Mouse (Mus musculus) hindbrain, embryonic 10.5 days (tissue): Measurements from ENCODE around the gene Epb42. TPM values are rescaled to one million over a fixed set of nuclear protein-coding genes. Genes with fewer than 3 reads are reported as not detected.
"Not testable (repeated sequence)": the region's sequence is repeated elsewhere in the genome, so short reads cannot be mapped to it uniquely, and the experiment has no call there.

Experiments used
- DNase-seq: peaks from one replicate; pipeline ENCODE4 v3.0.0-alpha.2; 2017; ENCODE audit warnings: low spot score
- H3K27ac ChIP-seq: fragments of 300-500 bp; sonication (generic); 2 replicates; pipeline ENCODE4 v1.5.1; 2016; ENCODE audit warnings: mild to moderate bottlenecking, moderate library complexity
- H3K27me3 ChIP-seq: fragments of 300-500 bp; sonication (generic); 2 replicates; pipeline ENCODE4 v1.6.1; 2016; ENCODE audit warnings: mild to moderate bottlenecking; ENCODE audit not compliant: poor library complexity, insufficient read depth, severe bottlenecking
- H3K36me3 ChIP-seq: fragments of 300-500 bp; sonication (generic); 2 replicates; pipeline ENCODE4 v1.6.1; 2016; ENCODE audit warnings: mild to moderate bottlenecking, moderate library complexity
- H3K4me1 ChIP-seq: fragments of 300-500 bp; sonication (generic); replicated peaks from 2 replicates; pipeline ENCODE4 v1.6.1; 2016; ENCODE audit warnings: mild to moderate bottlenecking
- H3K4me3 ChIP-seq: fragments of 300-500 bp; sonication (generic); 2 replicates; pipeline ENCODE4 v1.5.1; 2016; ENCODE audit warnings: mild to moderate bottlenecking, moderate library complexity
- H3K9me3 ChIP-seq: fragments of 300-500 bp; sonication (generic); 2 replicates; pipeline ENCODE4 v1.6.1; 2016; ENCODE audit warnings: mild to moderate bottlenecking, moderate library complexity
- WGBS: fragments of 180-500 bp; shearing (Covaris S2); methylation state at CpG from one replicate; pipeline ENCODE4 v1.1.7; 2016; 5-methylcytosine and 5-hydroxymethylcytosine counted together
- polyA plus RNA-seq: library from polyadenylated mRNA; unstranded; fragments of >200 nt; fragmentation: Nextera tagmentation; extraction: Ambion mirVana; gene quantifications from 2 replicates; pipeline ENCODE4 v1.2.1, GENCODE M21; 2016

Gene Epb42
- polyA plus RNA-seq, 1 experiment from 2014 or later = 7.0 TPM

DNA sequence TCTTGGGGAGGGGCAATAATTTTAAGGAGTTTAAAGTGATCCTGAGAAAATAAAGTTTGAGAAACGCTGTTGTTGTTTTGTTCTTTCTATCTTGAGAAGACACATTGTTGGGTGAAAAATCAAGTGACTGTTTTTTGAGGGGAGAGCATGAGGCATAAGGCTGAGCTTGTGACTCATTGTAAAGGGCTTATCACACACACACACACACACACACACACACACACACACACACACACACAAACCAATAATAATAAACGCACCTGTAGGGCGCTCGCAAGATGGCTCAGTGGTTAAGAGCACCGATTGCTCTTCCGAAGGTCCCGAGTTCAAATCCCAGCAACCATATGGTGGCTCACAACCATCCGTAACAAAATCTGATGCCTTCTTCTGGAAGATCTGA lies 64.6 kb downstream of the Epb42 start:
- H3K27ac ChIP-seq, DNase-seq, H3K9me3 ChIP-seq, H3K27me3 ChIP-seq, H3K36me3 ChIP-seq, H3K4me3 ChIP-seq: not testable (repeated sequence)
- peaks cover 27% of the 10 kb centered on the region for H3K4me1 ChIP-seq
- 94% methylated on average over 8 of the region's 8 CpGs for whole genome bisulfite sequencing

DNA sequence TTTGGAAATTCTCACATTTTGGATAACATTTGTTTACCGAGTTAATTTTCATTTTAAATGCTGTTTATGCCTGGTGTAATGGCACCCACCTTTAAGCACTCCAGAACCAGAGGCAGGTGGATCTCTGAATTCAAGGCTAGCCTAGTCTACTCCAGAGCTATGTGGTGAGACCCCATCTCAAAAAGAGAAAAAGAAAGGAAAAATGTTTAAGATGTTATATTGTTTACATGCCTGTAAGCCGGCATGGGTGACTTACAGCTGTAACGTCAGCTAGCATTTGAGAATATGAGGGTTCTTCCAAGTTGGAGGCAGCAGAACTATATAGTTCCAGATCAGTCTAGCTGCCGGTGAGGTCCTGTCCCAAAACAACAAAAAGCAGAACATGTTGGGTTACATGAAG lies 65.1 kb downstream of the Epb42 start:
- H3K9me3 ChIP-seq = no peaks in the 10 kb centered on the region
- H3K36me3 ChIP-seq = peaks cover 1% of the 10 kb centered on the region; the same call in 1 of the 2 replicates
- WGBS = 92% methylated on average over 4 of the region's 4 CpGs
- no peak overlapping the region for H3K27ac ChIP-seq
- no peaks in the 10 kb centered on the region for H3K27me3 ChIP-seq
- no peak overlapping the region for H3K4me3 ChIP-seq
- DNase-seq = no peak
- H3K4me1 ChIP-seq = peaks cover 22% of the 10 kb centered on the region

DNA sequence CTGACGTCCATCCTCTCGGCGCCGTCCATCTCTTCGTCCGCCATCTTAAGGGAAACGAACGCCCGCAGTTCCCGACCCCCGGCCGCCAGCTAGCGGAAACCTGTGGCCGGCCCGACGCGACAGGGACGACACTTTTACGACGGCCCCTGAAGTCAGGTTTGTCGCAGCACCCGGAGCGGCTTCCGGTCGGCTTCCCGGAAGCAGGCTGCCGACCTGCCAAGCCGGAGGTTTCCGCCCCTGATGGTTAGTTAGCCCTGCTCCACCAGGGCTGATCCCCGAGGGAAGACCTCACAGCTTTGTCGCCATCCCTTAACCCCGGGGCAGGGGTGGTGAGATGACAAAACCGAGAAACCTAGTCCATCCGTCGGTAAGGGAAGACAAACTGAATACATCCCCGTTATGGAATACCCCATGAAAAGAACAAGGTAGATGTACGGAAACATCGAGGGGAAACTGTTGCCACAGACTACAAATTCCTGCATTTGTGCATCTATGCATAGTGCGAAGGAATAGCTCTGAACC lies 66.3 kb downstream of the Epb42 start, which contains the start of gene Ubr1:
Gene Ubr1 (minus strand): TSS at position 157 of the 522 bp plus-strand sequence.
- peak; percentile 90 for DNase-seq
- H3K9me3 ChIP-seq = no peaks in the 10 kb centered on the region
- H3K36me3 ChIP-seq = peaks cover 7% of the 10 kb centered on the region
- no peaks in the 10 kb centered on the region for H3K27me3 ChIP-seq
- peak within 1 kb of the TSS; percentile 96 for H3K27ac ChIP-seq
- WGBS = under 1% methylated on average over 39 of the region's 39 CpGs
- peaks cover 18% of the 10 kb centered on the region for H3K4me1 ChIP-seq
- peak within 1 kb of the TSS; percentile 83 for H3K4me3 ChIP-seq

DNA sequence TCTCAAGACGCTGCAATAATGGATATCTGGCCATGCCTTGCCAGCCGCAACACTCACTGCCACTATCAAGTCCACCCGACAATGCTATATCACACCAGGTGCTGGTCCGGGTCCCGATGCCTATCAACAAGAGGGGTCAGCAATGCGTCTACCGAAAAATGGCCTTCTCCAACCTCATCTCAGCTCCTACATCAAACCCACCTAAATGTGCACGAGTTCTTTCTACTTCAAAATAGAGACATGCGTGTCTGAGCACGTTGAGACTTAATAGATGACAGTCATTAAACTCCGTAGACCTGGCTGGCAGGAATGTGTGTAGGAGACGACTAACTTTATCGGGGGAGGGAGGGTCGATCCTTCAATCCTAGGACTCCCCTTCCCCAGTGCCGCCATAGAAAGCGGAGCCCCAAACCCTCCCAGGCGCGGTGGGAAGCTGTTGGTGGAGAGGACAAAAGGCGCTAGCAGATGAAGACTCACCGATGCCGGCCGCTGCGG lies 66.8 kb downstream of the Epb42 start:
- no peak for DNase-seq
- Histone ChIP-seq H3K27me3 (no peaks in the 10 kb centered on the region), H3K9me3 (no peaks in the 10 kb centered on the region), H3K4me1 (peaks cover 18% of the 10 kb centered on the region), H3K4me3 (peak overlapping the region; percentile 83), H3K27ac (peak overlapping the region; percentile 96), H3K36me3 (peaks cover 7% of the 10 kb centered on the region)
- under 1% methylated on average over 23 of the region's 23 CpGs for WGBS

Other genes starting within 250 kb of the Epb42 start
- 5.7 and 6.1 TPM in 2 replicates for gene Cdan1, start 186.9 kb downstream of the Epb42 start, polyA plus RNA-seq
- 4.9 and 5.6 TPM in 2 replicates for gene Ttbk2, start 186.5 kb downstream of the Epb42 start, polyA plus RNA-seq
- 21.8 and 23.0 TPM in 2 replicates for gene Ubr1, start 66.4 kb downstream of the Epb42 start, polyA plus RNA-seq
- 4.1 TPM in 2 replicates for gene Tmem62, start 60.1 kb downstream of the Epb42 start, polyA plus RNA-seq
- gene Ccndbp1, start 28.7 kb downstream of the Epb42 start, polyA plus RNA-seq = 39.7 and 48.7 TPM in 2 replicates
- gene Tgm5, start 48.8 kb upstream of the Epb42 start, polyA plus RNA-seq = not detected in 2 replicates
- gene Tgm7, start 72.7 kb upstream of the Epb42 start, polyA plus RNA-seq = not detected in 2 replicates
- 27.5 and 28.3 TPM in 2 replicates for gene Adal, start 103.4 kb upstream of the Epb42 start, polyA plus RNA-seq
- 22.0 and 24.1 TPM in 2 replicates for gene Lcmt2, start 103.6 kb upstream of the Epb42 start, polyA plus RNA-seq
- 67.6 and 83.2 TPM in 2 replicates for gene Tubgcp4, start 133.6 kb upstream of the Epb42 start, polyA plus RNA-seq
- gene Zscan29, start 134.1 kb upstream of the Epb42 start, polyA plus RNA-seq = 11.8 and 13.6 TPM in 2 replicates
- gene Trp53bp1, start 234.3 kb upstream of the Epb42 start, polyA plus RNA-seq = 121 and 123 TPM in 2 replicates